Mouse (Mus musculus) layer of hippocampus, adult 2 months (tissue): Measurements from ENCODE around the gene Siah2. TPM values are rescaled to one million over a fixed set of nuclear protein-coding genes. Genes with fewer than 3 reads are reported as not detected.

Experiments
- DNase-seq, 2 experiments: peaks; one replicate each; pipeline ENCODE4 v3.0.0; 2022; ENCODE audit warnings: low spot score in 2 of 2
- H3K27ac ChIP-seq: fragments of 200-600 bp; 2 replicates; pipeline ENCODE4 v1.8.1; 2022
- H3K4me3 ChIP-seq: fragments of 200-600 bp; 2 replicates; pipeline ENCODE4 v1.8.1; 2022; ENCODE audit warnings: mild to moderate bottlenecking
- CTCF ChIP-seq: fragments of 200-600 bp; conservative IDR thresholded peaks from 2 replicates; pipeline ENCODE4 v1.8.1; 2022; ENCODE audit warnings: antibody characterized with exemption, mild to moderate bottlenecking, moderate library complexity
- total RNA-seq, 2 experiments: library from RNA; stranded (reverse); gene quantifications; 2 replicates each; pipeline ENCODE4 v1.2.3; 2021

Gene Siah2
- total RNA-seq, 2 experiments from 2014 or later = 16.0 to 18.4 TPM

DNA sequence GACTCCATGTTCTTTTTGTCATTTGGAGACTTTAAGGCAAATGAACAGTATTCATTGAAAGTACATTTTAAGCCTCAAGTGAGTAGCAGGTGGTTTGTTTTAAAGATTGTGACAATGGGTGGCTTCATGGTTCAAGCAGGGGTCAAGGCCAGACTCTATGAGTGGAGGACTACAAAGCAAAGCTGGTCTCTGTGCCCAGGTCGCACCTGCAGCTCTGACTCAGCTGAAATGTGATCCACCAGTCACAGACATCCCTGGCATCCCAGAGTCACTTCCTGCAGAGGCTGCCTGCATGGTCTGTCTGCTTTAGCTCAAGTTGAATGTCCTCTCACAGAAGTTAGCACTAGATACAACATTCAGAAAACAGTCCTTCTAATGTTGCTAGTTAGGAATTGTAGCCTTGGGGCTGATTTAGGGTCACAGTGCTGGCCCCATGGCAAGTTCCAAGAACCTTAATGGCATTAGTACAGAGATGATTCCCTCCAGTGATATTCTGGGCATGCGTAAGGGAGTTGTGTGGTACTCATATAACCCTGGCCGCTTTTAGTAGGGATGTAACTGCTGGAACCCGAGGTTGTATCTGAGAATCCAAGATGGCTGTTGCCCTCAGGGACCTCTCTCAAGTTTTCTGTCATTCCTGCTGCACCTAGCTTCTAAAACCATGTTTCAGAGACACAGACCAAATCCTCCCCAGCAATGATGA, 19.6 kb downstream of the Siah2 start:
- Histone ChIP-seq H3K27ac (no peak overlapping the region), H3K4me3 (no peak overlapping the region)
- no peak for DNase-seq
- TF ChIP-seq CTCF = no peak

DNA sequence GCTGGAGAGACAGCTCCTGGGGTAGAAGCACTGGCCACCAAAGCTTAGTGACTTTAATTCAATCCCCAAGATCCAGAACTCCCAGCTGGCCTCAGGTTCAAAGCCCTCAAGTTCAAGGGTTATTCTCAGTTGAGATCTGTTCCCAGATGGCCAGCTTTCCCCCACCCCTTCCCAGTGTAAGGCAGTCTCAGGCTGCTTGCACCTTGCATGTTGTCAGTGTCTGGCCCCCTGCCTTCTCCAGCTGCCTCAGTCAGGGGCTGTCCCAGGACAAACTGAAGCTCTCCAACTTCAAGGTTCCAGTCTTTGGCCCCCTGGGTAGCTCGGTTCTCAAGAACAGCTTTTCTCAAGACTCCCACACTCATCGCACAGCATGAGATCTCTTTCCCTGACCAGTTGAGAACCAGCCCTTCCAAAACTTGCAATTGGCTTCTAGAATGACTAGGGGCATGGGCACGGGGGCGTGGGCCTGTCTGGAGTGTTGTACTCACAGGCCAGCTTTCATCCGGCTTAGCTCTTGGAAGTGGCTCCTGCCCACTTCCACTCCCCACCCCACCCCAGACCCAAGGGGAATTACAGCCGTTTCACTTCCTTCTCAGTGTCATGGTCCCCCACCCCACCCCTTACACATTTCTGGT, 20.5 kb downstream of the Siah2 start:
- no peak for DNase-seq

DNA sequence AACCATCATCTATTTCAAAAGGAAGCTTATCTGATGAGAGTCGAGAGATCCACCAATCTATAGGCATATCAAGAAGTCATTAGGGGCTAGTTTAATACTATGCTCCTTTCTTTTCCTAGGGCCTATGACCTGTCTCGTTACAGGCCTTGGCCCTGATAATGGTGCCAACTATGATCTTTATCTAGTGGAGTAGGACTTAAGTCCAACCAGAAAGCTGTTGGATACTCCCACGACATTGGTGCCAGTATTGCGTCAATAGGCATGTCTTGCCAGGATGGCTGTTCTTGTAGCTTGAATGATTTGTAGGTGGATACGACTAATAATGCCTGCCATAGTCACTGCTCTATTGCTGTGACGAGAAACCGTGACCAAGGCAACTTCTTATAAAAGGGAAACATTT, 28.2 kb downstream of the Siah2 start:
- DNase-seq = no peak
- H3K27ac ChIP-seq = no peak overlapping the region
- TF ChIP-seq CTCF = no peak
- no peak overlapping the region for H3K4me3 ChIP-seq

More for the DNA sequence above, 20.5 kb downstream of the Siah2 start:
- Histone ChIP-seq H3K27ac (no peak overlapping the region), H3K4me3 (no peak overlapping the region)
- TF ChIP-seq CTCF = no peak

DNA sequence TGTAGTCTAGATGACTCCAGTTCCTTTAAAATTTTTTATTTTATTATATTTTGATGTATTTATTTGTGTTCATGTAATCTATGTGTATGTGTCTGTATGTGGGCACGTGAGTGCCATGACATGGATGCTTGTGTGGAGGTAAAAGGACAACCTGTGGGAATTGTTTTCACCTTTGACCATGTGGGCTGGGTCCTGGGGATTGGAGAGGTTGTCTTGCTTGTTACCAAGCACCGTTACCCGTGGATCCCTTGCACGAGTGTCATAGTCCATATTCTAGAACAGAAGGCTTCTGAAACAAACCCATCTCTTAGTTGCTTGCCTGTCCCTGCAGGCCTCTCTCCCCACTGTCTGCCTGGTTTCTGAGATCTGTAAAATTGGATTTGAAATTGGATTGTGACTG, 31.6 kb downstream of the Siah2 start:
- no peak overlapping the region for H3K27ac ChIP-seq
- DNase-seq = no peak
- H3K4me3 ChIP-seq = no peak overlapping the region
- no peak for TF ChIP-seq CTCF

DNA sequence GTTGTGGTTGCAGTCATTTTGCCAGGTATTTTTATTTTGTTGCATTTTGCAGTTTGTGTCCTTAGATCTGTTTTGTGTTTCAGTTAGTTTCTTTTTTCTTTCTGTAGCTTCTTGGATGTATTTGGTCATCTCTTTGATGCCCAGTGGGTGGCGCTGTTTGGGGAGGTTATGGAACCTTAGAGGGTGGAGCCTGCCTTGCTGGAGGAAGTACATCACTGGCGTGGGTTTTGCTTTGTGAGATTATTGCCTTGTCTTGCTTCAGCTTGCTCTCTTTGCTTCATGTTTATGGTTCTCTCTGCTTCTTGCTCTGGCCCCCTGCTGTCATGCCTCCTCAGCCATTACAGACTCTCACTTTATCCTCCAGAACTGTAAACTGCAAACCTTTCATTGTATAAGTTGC, 34.8 kb downstream of the Siah2 start:
- H3K27ac ChIP-seq = no peak overlapping the region
- TF ChIP-seq CTCF = peak; percentile 69
- no peak overlapping the region for H3K4me3 ChIP-seq
- DNase-seq = no peak

DNA sequence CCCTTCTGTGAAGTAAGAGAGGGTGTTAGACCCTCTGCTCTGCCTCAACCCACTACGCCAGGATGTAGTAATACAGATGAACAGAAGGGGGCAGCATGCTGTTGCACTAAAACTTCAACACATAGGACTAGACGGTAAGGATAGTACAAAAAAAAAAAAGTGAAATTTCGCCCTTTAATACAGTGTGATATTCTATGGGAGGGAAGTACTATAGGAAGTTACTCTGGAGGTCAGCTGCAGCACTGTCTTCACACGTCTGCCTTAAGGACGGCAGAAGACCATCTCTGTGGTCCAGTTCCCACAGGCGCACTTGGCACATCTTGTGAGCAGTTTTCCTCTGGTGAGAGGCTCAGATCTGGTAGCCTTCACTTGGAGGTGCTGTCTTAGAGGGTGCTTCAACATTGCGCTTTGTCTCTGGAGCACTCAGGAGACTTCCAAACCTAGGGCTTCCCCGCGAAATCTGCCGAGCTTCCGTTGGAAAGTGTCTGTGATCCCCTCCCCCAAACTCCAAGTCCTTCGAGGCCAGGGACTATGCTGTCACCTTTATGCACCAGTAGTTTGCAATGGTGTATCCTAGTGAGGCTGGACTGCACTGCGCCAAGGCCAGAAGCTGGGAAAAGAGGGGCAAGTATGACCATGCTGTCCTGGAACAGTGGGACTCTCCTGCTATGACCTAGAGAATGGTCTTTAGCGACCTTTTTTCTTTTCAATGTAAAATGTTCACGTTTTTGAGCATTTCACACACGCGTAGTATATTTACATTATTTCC, 36.7 kb downstream of the Siah2 start:
- peak; percentile 99 for TF ChIP-seq CTCF
- H3K27ac ChIP-seq = no peak overlapping the region

DNA sequence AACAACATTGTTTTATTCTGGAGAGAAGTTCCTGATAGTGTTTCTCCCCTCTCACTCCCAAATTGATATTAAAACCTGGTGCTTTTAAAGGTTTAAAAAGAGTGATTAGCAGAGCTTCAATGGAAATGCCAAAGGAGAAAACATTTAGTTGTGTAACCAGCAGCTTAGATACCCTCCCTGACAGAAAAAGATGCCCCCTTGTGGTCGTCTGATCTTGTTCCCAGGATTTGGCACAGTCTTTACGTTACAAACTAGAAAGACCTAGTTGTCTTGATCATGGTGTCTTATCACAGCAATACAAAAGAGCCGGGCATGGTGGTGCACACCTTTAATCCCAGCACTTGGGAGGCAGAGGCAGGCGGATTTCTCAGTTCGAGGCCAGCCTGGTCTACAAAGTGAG, 38.3 kb downstream of the Siah2 start:
- Histone ChIP-seq H3K27ac (no peak overlapping the region), H3K4me3 (no peak overlapping the region)
- TF ChIP-seq CTCF = peak; percentile 67
- no peak for DNase-seq

More for the DNA sequence above, 36.7 kb downstream of the Siah2 start:
- H3K4me3 ChIP-seq = no peak overlapping the region; the same call in 1 of the 2 replicates
- DNase-seq = peak; percentile 58 to 83

DNA sequence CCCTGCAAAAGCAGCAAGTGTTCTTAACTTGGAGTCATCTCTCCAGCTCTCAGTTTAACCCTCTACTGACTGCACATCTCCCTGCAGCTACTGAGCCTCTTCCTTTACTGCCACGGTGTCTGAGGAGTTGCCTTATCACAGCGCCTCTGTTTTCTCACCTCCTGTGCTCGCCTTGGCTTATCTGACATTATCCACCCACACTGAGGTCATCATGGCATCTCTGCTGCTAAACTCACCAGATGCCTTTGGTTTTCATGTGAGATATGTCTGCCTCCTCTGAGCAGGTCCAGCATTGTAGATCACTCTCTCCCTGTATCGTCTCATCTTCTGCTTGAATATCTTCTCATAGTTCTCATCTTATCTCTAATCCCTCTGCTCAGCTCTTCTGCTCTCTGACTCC, 41.9 kb downstream of the Siah2 start:
- TF ChIP-seq CTCF = no peak

DNA sequence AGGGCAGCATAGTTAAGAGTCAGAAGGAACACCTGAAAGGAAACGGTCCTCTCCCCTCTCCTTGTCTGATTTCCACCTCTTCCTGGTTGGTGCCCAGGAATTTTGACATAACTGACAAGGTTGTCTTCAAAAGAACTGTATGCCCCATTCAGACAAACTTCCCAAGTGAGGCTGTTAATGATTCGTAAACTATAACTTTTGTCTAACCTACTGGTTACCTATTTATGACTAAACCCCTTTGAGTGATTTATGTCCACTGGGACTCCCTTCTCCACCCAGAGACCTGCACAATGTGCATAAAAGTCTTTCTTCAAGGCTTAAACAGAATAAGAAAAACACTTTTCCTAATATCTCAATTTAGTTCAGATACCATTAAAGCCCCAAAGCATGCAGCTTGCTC, 45.0 kb downstream of the Siah2 start:
- Histone ChIP-seq H3K27ac (no peak overlapping the region), H3K4me3 (no peak overlapping the region)
- TF ChIP-seq CTCF = no peak
- no peak for DNase-seq

More for the DNA sequence above, 41.9 kb downstream of the Siah2 start:
- no peak for DNase-seq
- Histone ChIP-seq H3K4me3 (no peak overlapping the region), H3K27ac (no peak overlapping the region)

DNA sequence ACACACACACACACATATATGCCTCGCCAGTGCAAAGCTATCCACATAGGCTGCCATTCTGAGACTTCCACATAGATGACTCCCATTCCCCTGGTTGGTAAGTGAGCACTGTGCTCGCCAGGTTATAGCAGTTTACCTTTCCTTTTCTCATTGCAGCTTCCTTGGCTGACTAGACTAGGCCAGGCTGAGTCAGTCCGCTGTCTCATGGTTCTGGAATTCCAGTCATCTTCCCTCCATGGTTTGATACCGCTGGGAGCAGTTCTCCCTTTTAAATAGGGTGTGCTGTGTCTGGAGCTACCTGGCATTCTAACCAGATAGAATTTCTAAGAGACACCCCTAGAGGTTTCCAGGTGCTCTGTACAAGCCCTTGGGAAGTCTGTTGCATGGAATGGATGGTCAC, 46.0 kb downstream of the Siah2 start:
- Histone ChIP-seq H3K27ac (no peak overlapping the region), H3K4me3 (no peak overlapping the region)
- TF ChIP-seq CTCF = no peak
- no peak for DNase-seq

DNA sequence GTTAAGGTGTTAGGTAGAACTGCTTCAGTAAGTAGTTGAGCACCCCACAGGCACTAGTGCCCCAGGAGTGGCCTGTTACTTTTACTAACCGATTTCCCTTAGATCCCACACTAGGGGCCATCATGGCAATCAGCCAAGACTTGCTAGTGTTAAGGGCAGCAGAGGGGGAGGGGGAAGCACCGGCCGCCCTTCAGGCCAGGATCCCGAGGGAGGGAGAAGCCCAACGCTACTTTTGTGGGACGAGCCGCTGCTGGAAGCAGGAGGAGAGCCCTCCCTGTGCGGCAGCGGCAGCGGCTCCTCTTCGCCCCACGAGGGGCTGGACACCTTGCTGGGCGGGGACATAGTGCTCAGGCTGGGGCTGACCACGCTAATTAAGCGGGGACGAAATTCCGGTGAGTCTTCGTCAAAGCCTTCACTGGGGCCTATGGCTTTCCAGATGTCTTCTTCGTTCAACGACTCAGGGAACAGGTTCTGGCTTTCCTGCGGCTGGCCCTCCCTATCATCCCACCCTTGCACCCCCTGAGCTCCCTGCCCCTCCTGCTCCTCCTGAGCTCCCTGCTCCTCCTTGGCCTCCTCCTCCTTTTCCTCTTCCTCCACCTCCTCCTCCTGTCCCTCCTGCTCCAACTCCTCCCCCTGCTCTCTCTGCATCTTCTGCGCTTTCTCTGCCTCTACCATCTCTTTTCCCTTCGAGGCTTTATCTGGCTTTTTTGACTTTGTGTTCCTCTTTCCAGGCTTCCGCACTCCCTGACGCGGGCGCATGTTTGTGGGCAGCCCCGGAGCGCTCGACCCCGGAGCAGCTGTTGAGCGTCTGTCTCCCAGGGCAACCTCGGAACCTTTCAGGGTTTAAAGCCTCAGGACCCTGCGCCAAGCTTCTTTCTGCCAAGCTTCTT, 55.5 kb downstream of the Siah2 start, which contains the start of gene Erich6:
Gene Erich6 (minus strand): TSS at position 802 of the 890 bp plus-strand sequence.
- H3K27ac ChIP-seq = peak within 1 kb of the TSS; percentile 62; the same call in 1 of the 2 replicates

DNA sequence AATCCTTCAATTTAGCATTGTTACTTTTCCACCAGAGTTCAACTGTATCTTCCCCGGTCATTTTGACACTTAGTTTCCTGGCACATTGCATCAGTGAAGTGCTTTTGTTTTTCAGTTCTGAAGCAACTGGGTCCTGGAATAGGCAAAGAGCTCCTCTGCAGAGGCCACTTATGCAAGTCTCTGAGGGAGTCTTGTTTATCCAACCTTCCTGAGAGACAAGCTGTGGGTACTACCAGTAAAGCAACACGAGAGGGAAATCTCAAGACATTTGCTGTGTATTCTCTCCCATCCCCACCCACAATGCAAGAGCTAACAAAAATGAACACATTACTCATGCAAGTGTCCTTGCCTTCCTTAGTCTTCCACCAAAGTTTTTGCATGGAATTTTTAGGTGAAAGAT, 60.5 kb downstream of the Siah2 start:
- H3K4me3 ChIP-seq = no peak overlapping the region
- TF ChIP-seq CTCF = no peak
- DNase-seq = no peak

More for the DNA sequence above, 55.5 kb downstream of the Siah2 start, which contains the start of gene Erich6:
- TF ChIP-seq CTCF = no peak
- peak within 1 kb of the TSS; percentile 60 for H3K4me3 ChIP-seq
- peak in 1 of 2 experiments; percentile 9 for DNase-seq

DNA sequence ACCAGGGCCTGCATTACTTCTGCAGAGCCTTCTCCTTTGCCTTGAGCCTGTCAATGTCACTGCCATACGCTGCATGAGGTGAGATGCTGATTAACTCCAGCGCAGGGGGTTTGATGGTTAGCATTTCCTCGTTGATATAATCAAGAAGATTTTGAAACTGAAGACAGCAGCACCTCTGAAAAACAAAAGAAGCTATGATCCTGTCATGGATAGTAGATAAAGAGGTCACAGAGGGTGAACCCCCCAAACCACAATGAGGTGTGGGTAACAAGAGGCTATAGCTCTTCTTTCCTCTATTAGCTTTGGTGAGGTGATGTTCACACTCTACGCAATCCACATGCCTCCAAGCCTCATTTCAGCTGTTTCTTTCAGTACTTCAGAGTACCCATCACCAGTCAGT, 67.2 kb downstream of the Siah2 start:
- H3K4me3 ChIP-seq = no peak overlapping the region
- no peak for TF ChIP-seq CTCF
- H3K27ac ChIP-seq = no peak overlapping the region
- DNase-seq = no peak

More for the DNA sequence above, 60.5 kb downstream of the Siah2 start:
- no peak overlapping the region for H3K27ac ChIP-seq

Other genes starting within 250 kb of the Siah2 start
- 10 to 100 TPM; 43.3 to 52.2 TPM for gene Eif2a, start 166.6 kb downstream of the Siah2 start, total RNA-seq
- 10 to 100 TPM; 22.3 to 22.7 TPM for gene Serp1, start 166.5 kb downstream of the Siah2 start, total RNA-seq
- gene Selenot, start 115.8 kb downstream of the Siah2 start, total RNA-seq = 100 to 1,000 TPM; 144 to 148 TPM
- 1 to 10 TPM; 1.3 to 1.7 TPM for gene Erich6, start 55.2 kb downstream of the Siah2 start, total RNA-seq
- 1 to 10 TPM; 1.5 to 2.2 TPM for gene Mindy4b-ps, start 129.9 kb upstream of the Siah2 start, total RNA-seq
- gene Clrn1, start 192.9 kb upstream of the Siah2 start, total RNA-seq = 1 to 10 TPM; 1.3 to 1.6 TPM